Mouse (Mus musculus) testis, adult 2 months (tissue): ENCODE data around the gene Krt36. TPM values are rescaled to one million over a fixed set of nuclear protein-coding genes. Genes with fewer than 3 reads are reported as not detected.

Source experiments
- H3K27ac ChIP-seq: fragments of 200-500 bp; 2 replicates; pipeline ENCODE4 v1.5.1; 2012; ENCODE audit warnings: low read depth, low read length; ENCODE audit not compliant: control insufficient read depth, insufficient read depth
- H3K27me3 ChIP-seq: fragments of 200-500 bp; 2 replicates; pipeline ENCODE4 v1.6.1; 2012; ENCODE audit warnings: mild to moderate bottlenecking, low read length, moderate library complexity; ENCODE audit not compliant: control insufficient read depth, insufficient read depth
- H3K36me3 ChIP-seq: fragments of 200-500 bp; 2 replicates; pipeline ENCODE4 v1.6.1; 2012; ENCODE audit warnings: mild to moderate bottlenecking, low read length; ENCODE audit not compliant: control insufficient read depth, insufficient read depth
- H3K4me1 ChIP-seq: fragments of 200-500 bp; 2 replicates; pipeline ENCODE4 v1.6.1; 2012; ENCODE audit warnings: low read length; ENCODE audit not compliant: control insufficient read depth, insufficient read depth
- H3K4me3 ChIP-seq: fragments of 200-500 bp; 2 replicates; pipeline ENCODE4 v1.5.1; 2012; ENCODE audit warnings: low read depth, mild to moderate bottlenecking, low read length, moderate library complexity, mixed read lengths; ENCODE audit not compliant: control insufficient read depth
- CTCF ChIP-seq: fragments of 200-500 bp; IDR thresholded peaks from 2 replicates; pipeline ENCODE4 v1.5.1; 2012; ENCODE audit warnings: low read depth, mild to moderate bottlenecking, inconsistent platforms, low read length, moderate library complexity; ENCODE audit not compliant: control insufficient read depth, insufficient read depth, insufficient replicate concordance
- POLR2A ChIP-seq: fragments of 200-500 bp; IDR thresholded peaks from 2 replicates; pipeline ENCODE4 v1.6.1; 2012; ENCODE audit warnings: low read depth, mild to moderate bottlenecking, inconsistent platforms, low read length, moderate library complexity; ENCODE audit not compliant: control insufficient read depth
- polyA plus RNA-seq: library from polyadenylated mRNA; depleted of rRNA; stranded (reverse); fragments of >200 nt; gene quantifications from 2 replicates; pipeline ENCODE4 v1.2.3, GENCODE M21; 2012

The Krt36 gene
- polyA plus RNA-seq, 1 experiment, result not detected

DNA sequence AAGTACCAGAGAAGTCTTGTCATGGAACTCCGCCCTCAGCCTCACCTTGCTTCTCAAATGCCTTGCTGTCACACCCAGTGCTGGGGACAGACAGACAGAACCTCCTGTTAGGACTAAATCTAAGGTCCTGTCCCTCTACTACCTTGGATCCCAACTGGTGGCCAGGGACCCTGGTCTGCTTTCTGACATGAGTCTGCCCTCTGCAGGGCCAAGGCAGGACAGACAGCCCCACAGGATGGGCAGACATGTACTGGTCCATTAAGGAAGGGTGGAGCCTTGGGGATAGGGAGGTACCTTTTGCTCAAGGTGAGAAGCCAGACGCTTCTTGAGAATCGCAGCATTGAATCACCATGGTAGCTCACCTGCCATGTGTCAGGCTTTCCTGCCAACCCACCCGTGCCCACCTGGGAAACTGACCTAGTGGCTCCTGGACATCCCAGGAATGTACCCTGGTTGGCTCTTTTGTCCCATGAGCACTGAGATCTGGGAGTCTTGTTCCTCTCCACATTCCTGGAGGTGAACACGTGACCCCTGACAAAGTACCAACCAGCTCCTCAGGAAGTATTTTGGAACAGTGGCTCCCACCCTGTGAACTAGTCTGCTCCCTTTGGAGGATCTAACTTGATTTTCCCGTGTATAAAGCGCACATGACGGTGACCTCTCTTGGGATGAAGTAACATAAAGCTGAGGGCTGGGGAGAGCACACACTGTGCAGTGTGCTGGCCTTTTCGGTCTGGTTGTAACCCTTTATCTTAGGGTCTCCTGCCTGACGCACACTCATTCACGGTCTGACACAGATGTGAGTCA is 7.7 kb upstream of the Krt36 start:
- Histone ChIP-seq H3K27ac (no peak overlapping the region), H3K27me3 (no peaks in the 10 kb centered on the region), H3K36me3 (no peaks in the 10 kb centered on the region), H3K4me3 (no peak overlapping the region), H3K4me1 (no peaks in the 10 kb centered on the region)
- TF ChIP-seq POLR2A (no peak), CTCF (no peak)

DNA sequence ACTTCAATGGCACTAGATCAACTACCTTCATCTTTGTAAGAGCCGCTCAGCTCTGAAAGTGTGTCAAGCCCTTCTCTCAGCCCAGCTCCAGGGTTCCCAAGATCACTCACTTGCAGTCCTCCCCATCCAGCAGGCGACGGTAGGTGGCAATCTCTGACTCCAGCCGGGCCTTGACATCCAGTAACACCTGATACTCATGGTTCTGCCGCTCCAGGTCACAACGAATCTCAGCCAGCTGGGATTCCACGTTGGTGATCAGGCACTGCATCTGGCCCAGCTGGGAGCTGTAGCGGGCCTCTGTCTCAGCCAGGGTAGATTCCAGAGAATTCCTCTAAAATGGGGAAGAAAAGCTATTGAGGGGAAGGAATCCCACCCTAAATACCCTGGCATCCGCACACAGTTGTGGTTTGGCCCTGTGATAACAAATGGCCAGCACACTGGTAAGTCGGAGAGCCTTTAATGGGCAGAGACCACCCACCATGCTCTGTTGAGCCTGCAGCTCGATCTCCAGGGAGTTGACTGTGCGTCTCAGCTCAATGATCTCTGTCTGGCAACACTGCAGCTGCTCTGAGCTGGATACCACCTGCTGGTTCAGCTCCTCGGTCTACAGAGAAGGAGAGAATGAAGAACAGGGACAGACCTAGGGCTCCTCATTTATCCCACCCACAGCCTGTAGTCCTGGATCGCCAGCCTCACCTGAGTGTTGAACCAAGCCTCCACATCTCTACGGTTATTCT is 2.6 kb downstream of the Krt36 start:
- no peak overlapping the region for H3K27ac ChIP-seq
- TF ChIP-seq CTCF, result no peak
- TF ChIP-seq POLR2A, result no peak
- no peak overlapping the region for H3K4me3 ChIP-seq

DNA sequence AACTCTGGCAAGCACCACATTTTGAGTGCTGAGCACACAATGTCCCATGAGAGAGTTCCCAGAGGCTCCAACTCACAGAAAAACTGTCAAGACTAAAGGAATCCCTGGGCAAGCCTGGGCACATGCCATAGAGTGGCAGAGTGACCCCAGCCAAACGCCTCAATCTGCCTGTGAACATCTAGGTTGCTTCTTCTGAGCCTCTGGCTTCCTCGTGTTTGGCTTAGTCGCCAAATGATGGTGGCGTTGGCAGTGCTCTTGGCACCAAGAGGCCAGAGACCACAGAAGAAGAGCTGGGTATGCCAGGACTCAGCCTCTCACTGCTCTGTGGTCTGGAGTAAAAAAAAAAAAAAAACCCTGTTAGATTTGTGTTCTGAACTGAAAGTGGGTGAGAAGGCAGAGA is 5.0 kb downstream of the Krt36 start:
- H3K4me3 ChIP-seq, result no peak overlapping the region
- H3K4me1 ChIP-seq, result no peaks in the 10 kb centered on the region
- no peak for TF ChIP-seq POLR2A
- TF ChIP-seq CTCF, result no peak
- H3K36me3 ChIP-seq, result no peaks in the 10 kb centered on the region
- no peaks in the 10 kb centered on the region for H3K27me3 ChIP-seq
- no peak overlapping the region for H3K27ac ChIP-seq

More for the DNA sequence above, 2.6 kb downstream of the Krt36 start:
- Histone ChIP-seq H3K36me3 (no peaks in the 10 kb centered on the region), H3K4me1 (no peaks in the 10 kb centered on the region), H3K27me3 (no peaks in the 10 kb centered on the region)

DNA sequence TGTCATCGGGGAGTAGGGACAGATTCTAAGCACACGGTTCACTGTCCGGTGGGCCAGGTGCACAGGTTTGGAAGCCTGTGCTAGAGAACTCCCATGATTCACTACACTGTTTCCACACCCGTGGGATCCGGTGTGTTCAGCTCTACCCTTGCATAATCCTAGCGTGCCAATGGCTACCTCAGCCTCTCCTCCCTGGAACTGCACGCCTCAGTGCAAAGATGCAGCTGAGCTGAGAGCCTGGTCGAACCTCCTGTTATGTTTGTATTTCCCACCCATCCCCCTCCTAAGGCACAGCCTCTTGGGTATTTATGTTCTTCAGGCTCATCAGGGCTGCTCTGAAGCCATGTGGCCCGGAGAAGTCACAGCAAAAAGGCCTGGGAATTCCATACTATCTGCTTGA is 7.6 kb downstream of the Krt36 start:
- no peak overlapping the region for H3K27ac ChIP-seq
- TF ChIP-seq POLR2A (no peak), CTCF (no peak)
- H3K4me1 ChIP-seq, result no peaks in the 10 kb centered on the region
- no peaks in the 10 kb centered on the region for H3K36me3 ChIP-seq
- no peaks in the 10 kb centered on the region for H3K27me3 ChIP-seq
- H3K4me3 ChIP-seq, result no peak overlapping the region

DNA sequence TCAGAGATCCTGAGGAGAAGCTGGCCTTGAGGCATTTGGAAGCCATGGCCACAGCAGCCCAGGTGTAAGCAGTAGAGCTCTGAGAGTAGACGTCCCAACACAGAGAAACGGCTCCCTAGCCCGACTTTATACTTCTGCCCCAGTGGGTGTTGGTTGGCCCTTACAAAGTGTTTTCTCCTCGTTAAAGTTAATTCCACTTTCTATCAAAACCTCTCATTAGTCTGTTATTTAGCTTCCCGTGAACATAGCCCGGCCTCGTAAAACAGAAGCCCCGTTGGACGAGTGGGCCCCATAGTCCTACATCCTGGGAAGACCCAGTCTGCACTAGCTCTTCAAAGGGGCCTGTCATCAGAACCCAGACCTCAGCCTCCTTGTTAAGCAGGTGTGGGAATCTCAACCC is 9.3 kb downstream of the Krt36 start, which contains the start of gene Krt35:
Gene Krt35 (minus strand): TSS at position 101 of the 400 bp plus-strand sequence.
- no peak for TF ChIP-seq CTCF
- TF ChIP-seq POLR2A, result no peak

DNA sequence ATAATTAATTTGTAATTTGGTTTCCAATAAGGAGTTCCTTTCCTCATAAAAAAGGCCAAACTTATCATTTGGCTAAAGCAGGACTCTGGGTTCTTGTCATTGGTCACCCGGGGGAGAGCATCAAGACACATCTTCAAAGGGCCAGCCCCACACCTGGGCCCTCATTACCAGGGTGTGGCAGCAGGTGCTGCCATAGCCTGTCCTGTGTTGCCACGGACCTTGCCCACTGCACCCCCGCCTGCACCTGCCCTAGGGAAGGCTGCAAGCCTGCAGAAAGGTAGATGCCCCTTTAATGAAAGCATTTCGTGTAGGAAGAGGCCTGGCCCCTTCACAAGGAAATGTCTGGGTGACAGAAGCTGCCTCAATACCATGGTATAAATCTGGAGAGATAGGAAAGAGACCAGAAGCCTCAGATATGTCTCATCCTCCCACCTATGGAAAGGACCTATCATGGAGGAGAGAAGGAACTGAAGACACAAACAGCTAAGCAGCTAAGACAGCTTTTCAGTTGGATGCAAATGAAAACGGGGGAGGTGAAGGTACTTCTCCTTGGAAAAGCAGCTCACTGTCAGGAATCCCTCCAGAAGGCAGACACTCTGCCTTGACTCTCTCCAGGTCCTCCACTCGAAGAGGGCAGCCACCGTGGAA is 16.9 kb downstream of the Krt36 start:
- Histone ChIP-seq H3K4me1 (no peaks in the 10 kb centered on the region), H3K27me3 (no peaks in the 10 kb centered on the region), H3K4me3 (no peak overlapping the region), H3K27ac (no peak overlapping the region), H3K36me3 (no peaks in the 10 kb centered on the region)
- TF ChIP-seq POLR2A, result no peak
- TF ChIP-seq CTCF, result no peak

More for the DNA sequence above, 9.3 kb downstream of the Krt36 start, which contains the start of gene Krt35:
- Histone ChIP-seq H3K27me3 (no peaks in the 10 kb centered on the region), H3K36me3 (no peaks in the 10 kb centered on the region), H3K4me3 (no peak within 1 kb of the TSS), H3K27ac (no peak within 1 kb of the TSS), H3K4me1 (no peaks in the 10 kb centered on the region)

DNA sequence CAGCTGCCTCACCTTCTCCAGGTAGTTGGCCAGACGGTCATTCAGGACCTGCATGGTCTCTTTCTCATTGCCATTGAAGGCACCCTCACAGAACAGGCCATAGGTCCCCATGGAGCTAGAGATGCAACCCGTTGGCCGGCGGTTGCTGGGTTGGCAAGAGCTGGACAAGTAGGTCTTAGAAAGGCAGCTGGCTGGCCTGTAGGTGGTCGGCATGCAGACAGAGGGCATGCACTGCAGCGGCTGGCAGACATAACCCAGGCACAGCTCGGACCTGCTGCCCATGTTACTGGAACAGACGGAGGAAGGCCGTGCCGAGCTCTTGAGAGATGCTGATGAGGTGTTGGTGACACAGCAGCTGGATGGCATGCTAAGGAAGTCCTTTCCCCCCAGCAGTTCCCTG is 17.6 kb downstream of the Krt36 start, which contains the start of gene Krt32:
Gene Krt32 (minus strand): TSS at position 366 of the 400 bp plus-strand sequence.
- no peak for TF ChIP-seq POLR2A
- no peak for TF ChIP-seq CTCF
- Histone ChIP-seq H3K27ac (no peak within 1 kb of the TSS), H3K4me3 (no peak within 1 kb of the TSS), H3K4me1 (no peaks in the 10 kb centered on the region), H3K27me3 (no peaks in the 10 kb centered on the region), H3K36me3 (no peaks in the 10 kb centered on the region)
